Mouse (Mus musculus) T-helper 1 cell (primary cell): ENCODE data around the gene Thy1.

Source experiments
- in situ Hi-C: fragments of 300-600 bp; cut with MboI, MseI; formaldehyde crosslinking; loops from one replicate; pipeline ENCODE4 v1.15.1; 2025; ENCODE audit warnings: high pct_unique_total_duplicates

The Thy1 gene

GRCm38 (mm10) chr9:44033957-44034727, 9.0 kb upstream of the Thy1 start:
- in situ Hi-C loops: no loop called here

- in situ Hi-C loops: no loop called here
These were observed 6.1 kb upstream of the Thy1 start for GRCm38 (mm10) chr9:44037106-44037505.

GRCm38 (mm10) chr9:44041511-44042395, 1.4 kb upstream of the Thy1 start:
- in situ Hi-C loops: no loop called here

- in situ Hi-C loops: no loop called here
These were observed 846 bp upstream of the Thy1 start for GRCm38 (mm10) chr9:44042396-44042680.

GRCm38 (mm10) chr9:44043708-44044425, 683 bp downstream of the Thy1 start:
- in situ Hi-C loops: no loop called here

- in situ Hi-C loops: loop anchor here (5.0 kb wide), 1 partner anchor 52 kb away; no protein-coding TSS in a partner anchor
These were observed 1.4 kb downstream of the Thy1 start for GRCm38 (mm10) chr9:44044426-44045157.

- in situ Hi-C loops: loop anchor here (5.0 kb wide), 1 partner anchor 53 kb away; no protein-coding TSS in a partner anchor
These were observed 2.1 kb downstream of the Thy1 start for GRCm38 (mm10) chr9:44045158-44045883.

- in situ Hi-C loops: loop anchor here (5.0 kb wide), 1 partner anchor 54 kb away; no protein-coding TSS in a partner anchor
These were observed 2.7 kb downstream of the Thy1 start for GRCm38 (mm10) chr9:44045884-44046272.

GRCm38 (mm10) chr9:44046426-44046825, 3.2 kb downstream of the Thy1 start:
- in situ Hi-C loops: loop anchor here (5.0 kb wide), 1 partner anchor 54 kb away; no protein-coding TSS in a partner anchor

GRCm38 (mm10) chr9:44047071-44047470, 3.9 kb downstream of the Thy1 start:
- in situ Hi-C loops: loop anchor here (5.0 kb wide), 1 partner anchor 55 kb away; no protein-coding TSS in a partner anchor

GRCm38 (mm10) chr9:44047571-44048490, 4.6 kb downstream of the Thy1 start:
- in situ Hi-C loops: loop anchor here (5.0 kb wide), 1 partner anchor 56 kb away; no protein-coding TSS in a partner anchor

GRCm38 (mm10) chr9:44048541-44049380, 5.6 kb downstream of the Thy1 start:
- in situ Hi-C loops: loop anchor here (5.0 kb wide), 1 partner anchor 56 kb away; no protein-coding TSS in a partner anchor

GRCm38 (mm10) chr9:44049381-44050165, 6.4 kb downstream of the Thy1 start:
- in situ Hi-C loops: loop anchor here (5.0 kb wide), 1 partner anchor 57 kb away; no protein-coding TSS in a partner anchor

GRCm38 (mm10) chr9:44052855-44053254, 9.7 kb downstream of the Thy1 start:
- in situ Hi-C loops: no loop called here

- in situ Hi-C loops: no loop called here
These were observed 10.8 kb downstream of the Thy1 start for GRCm38 (mm10) chr9:44053936-44054335.

- in situ Hi-C loops: no loop called here
These were observed 15.4 kb downstream of the Thy1 start for GRCm38 (mm10) chr9:44058606-44059005.

- in situ Hi-C loops: no loop called here
These were observed 22.0 kb downstream of the Thy1 start for GRCm38 (mm10) chr9:44065177-44065576.
